Mouse (Mus musculus): ENCODE data around the gene Pdgfa.

DNA sequence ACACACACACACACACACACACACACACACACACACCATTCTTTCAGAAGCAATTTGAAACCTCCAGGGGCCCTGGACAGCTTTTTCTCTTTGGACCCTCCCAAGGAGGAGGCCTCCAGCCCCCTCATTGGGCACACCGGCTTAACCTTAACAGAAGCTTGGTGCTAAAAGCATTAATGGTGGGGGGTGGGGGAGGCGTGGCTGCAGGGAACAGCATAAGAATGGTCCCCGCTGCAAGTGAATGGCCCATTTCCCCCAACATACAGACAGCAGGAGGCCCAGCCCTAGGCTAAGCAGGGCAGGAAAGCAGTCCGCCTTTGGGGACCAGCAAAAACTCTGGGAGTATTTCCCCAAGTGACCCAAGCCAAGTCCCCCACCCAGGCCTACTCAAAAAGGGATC is 5.4 kb downstream of the Pdgfa start:
- TF ChIP-seq CTCF (IDR thresholded peaks at IDR 0.05; ENCODE audit: control insufficient read depth, insufficient read depth, insufficient read length) (no peak), FOSL1 (IDR thresholded peaks at IDR 0.05; ENCODE audit: insufficient read depth, low read length, poor library complexity, severe bottlenecking) (no peak), MAX (IDR thresholded peaks at IDR 0.05) (no peak), MYOD1 (IDR thresholded peaks at IDR 0.05; ENCODE audit: control insufficient read depth, insufficient read length, low read depth) (no peak), USF1 (IDR thresholded peaks at IDR 0.05; ENCODE audit: low read depth) (no peak), CEBPB (IDR thresholded peaks at IDR 0.05; ENCODE audit: low read depth) (no peak), MYOG (IDR thresholded peaks at IDR 0.05; ENCODE audit: control insufficient read depth, extremely low read depth, insufficient read length) (no peak)

All from C2C12 (cell line).